Mouse (Mus musculus): ENCODE data around the gene Plpp7. TPM values are rescaled to one million over a fixed set of nuclear protein-coding genes. Genes with fewer than 3 reads are reported as not detected.

The Plpp7 gene
- polyA plus RNA-seq (2012; rRNA removed), result 5.9 and 6.0 TPM in 2 replicates

GRCm38 (mm10) chr2:32095351-32096121 is at the start of gene Plpp7:
Plpp7 (plus strand) TSS chr2:32095528.

GRCm38 (mm10) chr2:32084111-32084871 is 11.0 kb upstream of the Plpp7 start, which contains the start of gene Fam78a:
Fam78a (minus strand) TSS chr2:32084857.

GRCm38 (mm10) chr2:32150924-32151659 is 55.8 kb downstream of the Plpp7 start, which contains the start of gene Prrc2b:
Prrc2b (plus strand) TSS chr2:32151082.

Other genes with a start within 250 kb of the Plpp7 start
- 0.65 and 0.77 TPM in 2 replicates for gene Fibcd1, start 249.5 kb upstream of the Plpp7 start, polyA plus RNA-seq (2012; rRNA removed)
- 4.0 and 4.7 TPM in 2 replicates for gene Lamc3, start 208.2 kb upstream of the Plpp7 start, polyA plus RNA-seq (2012; rRNA removed)
- gene Aif1l, start 145.4 kb upstream of the Plpp7 start, polyA plus RNA-seq (2012; rRNA removed), result 0.64 and 1.6 TPM in 2 replicates
- 24.0 and 24.7 TPM in 2 replicates for gene Nup214, start 121.1 kb upstream of the Plpp7 start, polyA plus RNA-seq (2012; rRNA removed)
- 1.7 and 3.7 TPM in 2 replicates for gene Fam78a, start 10.7 kb upstream of the Plpp7 start, polyA plus RNA-seq (2012; rRNA removed)
- gene Prrc2b, start 55.6 kb downstream of the Plpp7 start, polyA plus RNA-seq (2012; rRNA removed), result 30.0 and 32.7 TPM in 2 replicates
- gene Pomt1, start 141.1 kb downstream of the Plpp7 start, polyA plus RNA-seq (2012; rRNA removed), result 27.2 and 30.9 TPM in 2 replicates
- 70.3 and 85.2 TPM in 2 replicates for gene Uck1, start 164.6 kb downstream of the Plpp7 start, polyA plus RNA-seq (2012; rRNA removed)
- gene Golga2, start 191.9 kb downstream of the Plpp7 start, polyA plus RNA-seq (2012; rRNA removed), result 39.0 and 39.4 TPM in 2 replicates
- 89.0 and 98.5 TPM in 2 replicates for gene Swi5, start 192.5 kb downstream of the Plpp7 start, polyA plus RNA-seq (2012; rRNA removed)